Mouse (Mus musculus) left cerebral cortex, adult 8-10 months (tissue): ENCODE results near the gene Ankrd55. TPM values are rescaled to one million over a fixed set of nuclear protein-coding genes. Genes with fewer than 3 reads are reported as not detected.
"Not testable (repeated sequence)": the region's sequence is repeated elsewhere in the genome, so short reads cannot be mapped to it uniquely, and the experiment has no call there.

Experiments used
- DNase-seq, 2 experiments: peaks; one replicate each; pipeline ENCODE4 v3.0.0; 2022; ENCODE audit warnings: low spot score in 2 of 2
- total RNA-seq, 4 experiments: library from RNA; stranded (reverse); gene quantifications; 2 replicates each; pipeline ENCODE4 v1.2.4; 2022

The Ankrd55 gene
- total RNA-seq, 4 experiments from 2014 or later, result 3.9 to 5.8 (median 5.0) TPM

DNA sequence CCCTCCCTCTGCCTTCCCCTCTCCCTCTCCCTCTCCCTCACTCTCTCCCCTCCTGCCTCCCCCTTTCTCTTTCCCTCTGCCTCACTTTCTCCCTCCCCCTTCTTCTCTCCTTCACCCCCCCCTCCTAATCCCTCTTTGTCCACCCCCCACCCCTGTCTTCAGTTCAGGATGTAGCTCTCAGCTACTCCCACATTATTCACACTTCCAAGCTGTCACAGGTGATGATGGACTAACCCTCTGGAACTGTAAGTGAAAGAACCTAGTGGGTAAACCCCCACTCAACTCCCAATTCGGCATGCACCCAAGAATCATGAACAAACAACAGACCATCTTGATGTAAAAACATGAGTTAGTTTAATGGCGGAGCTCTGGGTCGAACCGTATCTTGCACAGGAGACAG lies 122.2 kb downstream of the Ankrd55 start:
- DNase-seq, result no peak

DNA sequence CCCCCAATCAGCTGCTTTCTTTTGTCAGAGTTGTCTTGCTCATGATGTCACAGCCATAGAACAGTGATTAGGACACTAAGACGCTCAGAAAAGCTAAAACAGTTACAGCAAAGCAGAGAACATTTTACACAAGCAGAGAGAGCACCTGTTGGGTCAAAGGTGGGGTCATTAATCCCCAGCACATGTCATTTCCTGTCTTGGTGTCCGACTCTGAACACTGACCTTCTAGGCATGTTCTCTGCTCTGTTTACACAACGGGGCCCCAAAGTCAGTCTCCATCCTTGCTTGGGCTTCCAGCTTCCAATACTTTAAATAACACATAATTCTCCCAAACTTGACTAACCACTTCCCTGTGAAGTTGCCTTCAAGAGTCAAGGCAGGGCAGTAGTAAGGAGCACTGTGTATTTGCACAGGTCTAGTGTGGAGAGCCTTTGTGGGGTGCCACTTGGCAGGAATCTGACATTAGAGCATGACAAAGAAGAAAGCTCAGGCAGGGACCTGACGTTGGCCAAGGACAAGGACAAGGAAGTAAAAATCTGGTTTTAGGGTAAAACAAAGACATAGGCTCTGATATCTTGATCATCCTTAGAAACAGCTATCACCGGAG lies 123.1 kb downstream of the Ankrd55 start:
- DNase-seq, result no peak

DNA sequence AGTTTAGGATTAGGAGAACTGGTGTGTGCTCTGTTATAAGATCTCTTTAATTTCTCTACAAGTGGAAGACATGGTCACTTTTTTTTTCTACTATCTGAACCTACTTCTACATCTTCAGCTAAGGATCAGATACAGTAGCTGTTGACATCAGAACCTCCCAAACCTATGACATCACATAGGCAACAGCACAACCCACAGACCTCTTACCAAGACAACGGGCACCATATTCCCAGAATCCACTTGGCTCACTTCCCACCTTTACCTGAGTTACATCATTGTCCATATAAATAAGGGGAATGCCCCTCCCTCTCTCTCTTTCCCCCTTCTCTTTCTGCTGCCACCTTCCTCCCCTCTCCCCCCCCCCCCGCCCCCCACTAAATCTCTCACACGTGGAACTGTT lies 124.0 kb downstream of the Ankrd55 start:
- no peak for DNase-seq

GRCm38 (mm10) chr13:112412824-112413223 lies 124.6 kb downstream of the Ankrd55 start:
- DNase-seq, result no peak

DNA sequence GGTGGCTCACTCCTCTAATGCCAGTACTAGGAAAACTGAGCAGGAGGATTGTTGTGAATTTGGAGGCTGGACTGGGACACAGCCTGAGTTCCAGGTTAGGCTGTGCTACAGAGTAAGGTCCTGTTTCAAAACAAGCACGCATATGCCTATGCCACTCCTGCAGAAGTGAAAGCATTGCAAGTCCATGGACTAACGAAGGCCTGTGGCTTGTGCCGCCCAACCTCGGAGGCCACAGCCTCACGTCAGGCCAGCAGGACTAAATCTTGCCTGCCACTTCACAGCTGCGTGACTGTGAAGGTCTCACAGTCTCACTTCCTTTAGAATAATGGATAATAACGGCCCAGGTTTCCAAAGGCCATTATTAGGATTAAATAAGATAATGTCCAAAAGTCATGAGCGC lies 125.4 kb downstream of the Ankrd55 start:
- DNase-seq, result no peak

- DNase-seq, result no peak
Measured at GRCm38 (mm10) chr13:112415896-112416295, 127.6 kb downstream of the Ankrd55 start.

DNA sequence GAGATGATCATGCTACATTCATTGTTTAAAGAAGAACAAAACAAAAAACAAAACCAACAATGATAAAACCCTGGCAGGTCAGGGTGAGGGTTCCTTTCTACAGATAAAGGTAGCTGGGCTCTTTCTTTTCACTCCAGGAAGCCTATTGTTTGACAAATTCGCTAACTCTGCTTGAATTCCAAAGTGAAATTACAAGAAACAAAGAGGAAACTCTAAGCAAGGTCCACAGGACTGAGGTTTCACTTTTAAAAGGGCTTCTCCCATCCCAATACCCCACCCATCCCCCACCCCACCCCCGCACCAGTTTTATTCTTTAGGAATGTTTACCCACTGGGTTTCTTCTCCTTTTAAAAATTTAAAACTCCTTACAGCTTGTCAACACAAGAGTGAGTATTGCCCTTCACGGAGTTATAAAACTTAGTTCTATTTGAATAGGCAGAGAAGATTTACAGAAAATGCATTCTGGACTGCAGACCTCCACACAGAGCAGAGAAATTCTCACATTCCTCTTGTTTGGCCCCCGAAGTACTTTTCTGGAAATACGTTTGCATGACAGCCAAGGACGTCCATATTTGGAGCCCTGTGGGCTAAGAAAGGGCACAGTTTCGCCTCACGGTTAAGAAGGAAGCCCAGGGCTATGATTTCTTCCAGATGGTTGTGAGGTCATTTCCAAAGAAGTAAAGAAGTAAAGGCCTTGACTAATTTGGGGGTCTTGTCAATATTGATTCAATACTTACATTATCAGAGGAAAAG lies 128.3 kb downstream of the Ankrd55 start:
- no peak for DNase-seq

- DNase-seq, result no peak
Measured at GRCm38 (mm10) chr13:112417163-112417523, 128.9 kb downstream of the Ankrd55 start.

DNA sequence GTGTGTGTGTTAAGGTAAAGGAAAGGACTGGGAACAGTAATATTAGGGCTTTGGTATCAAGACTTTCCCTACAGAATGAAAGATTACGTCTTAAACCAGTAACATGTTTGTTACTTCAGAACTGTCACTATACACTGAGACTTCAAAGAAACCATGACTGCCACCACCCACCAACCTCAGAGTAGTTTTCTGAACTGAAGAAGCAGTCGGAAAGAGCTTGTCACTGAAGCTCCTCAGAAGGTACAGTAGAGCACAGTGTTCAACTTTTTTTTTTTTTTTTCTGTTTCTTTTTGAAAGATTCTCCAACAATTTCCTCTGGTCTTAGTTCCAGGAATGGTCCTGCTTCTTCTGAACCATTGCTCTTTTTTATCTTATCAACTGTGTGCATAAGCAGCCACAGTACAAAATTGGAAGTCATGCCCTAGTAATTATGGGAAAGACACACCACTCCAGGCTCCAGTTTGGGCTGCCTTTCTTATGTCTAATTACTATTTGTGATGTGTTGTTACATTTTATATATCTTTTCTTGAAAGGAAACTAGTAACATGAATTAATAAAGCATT lies 129.7 kb downstream of the Ankrd55 start:
- DNase-seq, result no peak

DNA sequence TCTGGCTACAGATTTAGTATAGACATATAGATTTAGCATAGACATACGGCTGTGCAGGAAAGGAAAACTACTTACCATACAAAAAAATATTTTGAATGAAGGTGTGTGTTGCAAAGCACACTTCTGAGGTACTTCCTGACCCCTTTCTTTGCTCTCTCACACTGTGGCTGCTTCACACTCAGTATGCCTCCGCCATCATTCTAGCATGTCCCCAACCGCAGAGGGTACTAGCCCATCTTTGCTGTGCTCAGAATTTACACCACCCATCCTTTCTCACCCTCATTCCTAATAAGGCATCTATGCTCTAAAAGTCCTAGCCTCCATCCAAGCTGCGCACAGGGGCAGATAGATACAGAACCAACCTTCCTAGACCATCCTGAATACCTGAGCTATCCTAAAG lies 130.3 kb downstream of the Ankrd55 start:
- DNase-seq, result no peak

DNA sequence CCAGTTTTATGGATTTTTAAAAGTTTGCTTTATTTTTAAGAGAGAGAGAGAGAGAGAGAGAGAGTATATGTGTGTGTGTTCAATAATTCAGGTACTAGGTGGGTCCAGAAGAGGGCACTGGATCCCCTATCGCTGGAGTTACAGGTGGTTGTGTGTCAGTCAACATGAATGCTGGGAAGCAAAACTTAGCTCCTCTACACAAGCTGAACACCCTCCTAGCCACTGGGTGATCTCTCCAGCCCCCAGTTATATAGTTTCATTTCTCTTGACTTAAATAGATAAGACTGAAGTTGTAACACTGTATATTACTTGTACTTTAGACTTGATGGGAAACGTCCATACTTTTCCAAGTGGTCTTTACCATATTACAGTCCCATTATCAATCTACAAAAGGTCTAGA lies 136.0 kb downstream of the Ankrd55 start:
- DNase-seq, result no peak

- no peak for DNase-seq
Measured at GRCm38 (mm10) chr13:112424635-112425034, 136.4 kb downstream of the Ankrd55 start.

DNA sequence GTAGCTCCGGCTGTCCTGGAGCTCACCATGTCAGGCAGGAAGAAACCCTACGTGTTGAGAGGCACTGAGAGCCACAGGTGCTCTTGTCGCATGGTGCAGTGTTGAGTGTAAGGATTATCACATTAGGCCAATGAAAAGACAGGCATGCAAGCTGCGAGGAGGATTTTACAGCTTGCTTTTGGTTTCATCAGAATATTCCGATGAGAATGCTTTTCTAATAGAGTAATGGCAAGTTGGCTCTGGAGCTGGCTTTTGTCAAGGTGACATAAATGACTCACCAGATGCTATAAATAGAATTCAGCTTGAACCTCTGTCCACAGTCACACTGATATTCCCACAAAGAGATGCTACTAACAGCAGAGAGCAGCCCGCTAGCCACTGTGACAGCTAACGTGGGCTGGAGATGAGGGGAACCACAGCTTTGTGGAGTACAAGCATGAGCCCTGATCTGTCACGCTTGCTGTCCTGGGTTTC lies 137.0 kb downstream of the Ankrd55 start:
- no peak for DNase-seq

DNA sequence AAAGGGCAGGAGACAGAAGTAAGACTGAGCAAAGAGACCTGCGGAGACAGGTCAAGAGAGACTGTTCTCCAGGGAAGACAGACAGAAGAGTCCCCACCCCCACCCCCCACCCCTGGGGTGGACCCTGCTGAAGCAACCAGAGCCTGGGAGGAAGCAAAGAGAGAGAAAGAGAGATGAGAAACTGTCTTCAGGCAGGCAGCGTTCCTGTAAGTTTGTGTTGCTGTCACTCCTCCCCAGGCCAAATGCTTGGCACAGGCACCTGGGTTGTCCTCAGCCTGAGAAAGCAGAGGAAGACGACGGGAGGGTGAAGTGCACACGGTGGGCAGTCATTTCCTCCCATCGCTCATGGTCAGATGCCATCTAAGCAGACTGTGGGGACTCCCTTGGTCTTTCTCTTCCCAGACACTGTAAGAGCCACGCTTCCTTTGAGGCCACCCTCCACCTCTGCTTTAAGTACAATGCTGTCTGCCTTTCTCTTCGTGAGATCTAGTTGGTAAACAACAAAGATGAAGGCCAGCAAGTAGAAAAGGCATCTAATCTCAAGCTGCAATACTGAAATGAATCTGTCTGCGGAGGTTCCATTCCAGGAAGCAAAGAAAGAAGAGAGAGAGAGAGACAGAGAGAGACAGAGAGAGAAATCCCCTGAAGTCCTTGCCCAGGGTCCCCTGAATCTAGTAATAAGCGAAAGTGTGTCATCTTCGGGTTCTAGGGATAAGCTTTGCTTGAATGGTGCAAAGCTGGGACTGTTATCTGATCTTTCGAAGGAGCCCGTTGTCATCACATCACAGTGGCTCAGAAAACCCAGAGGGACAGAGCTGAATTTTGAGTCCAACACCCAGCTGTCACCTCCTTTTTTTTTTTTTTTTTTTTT lies 138.2 kb downstream of the Ankrd55 start:
- no peak for DNase-seq

- DNase-seq, result not testable (repeated sequence)
Measured at GRCm38 (mm10) chr13:112427136-112427470, 138.9 kb downstream of the Ankrd55 start.

DNA sequence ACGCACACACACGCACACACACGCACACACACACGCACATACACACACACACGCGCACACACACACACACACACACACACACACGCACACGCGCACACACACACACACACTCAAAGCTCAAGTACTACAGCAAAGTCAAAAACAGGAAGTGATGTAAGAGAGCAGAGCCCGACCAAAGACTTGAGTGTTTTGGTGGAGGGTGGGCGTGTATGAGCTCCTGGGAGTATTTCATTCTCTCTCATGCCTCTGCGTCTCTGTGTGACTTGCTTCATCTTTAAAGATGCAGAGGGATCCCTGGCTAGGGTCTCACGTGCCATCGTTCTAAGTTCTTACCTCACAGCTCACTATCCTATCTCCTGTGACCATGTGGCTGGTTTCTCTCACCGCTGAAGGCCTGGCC lies 139.3 kb downstream of the Ankrd55 start:
- DNase-seq, result no peak

DNA sequence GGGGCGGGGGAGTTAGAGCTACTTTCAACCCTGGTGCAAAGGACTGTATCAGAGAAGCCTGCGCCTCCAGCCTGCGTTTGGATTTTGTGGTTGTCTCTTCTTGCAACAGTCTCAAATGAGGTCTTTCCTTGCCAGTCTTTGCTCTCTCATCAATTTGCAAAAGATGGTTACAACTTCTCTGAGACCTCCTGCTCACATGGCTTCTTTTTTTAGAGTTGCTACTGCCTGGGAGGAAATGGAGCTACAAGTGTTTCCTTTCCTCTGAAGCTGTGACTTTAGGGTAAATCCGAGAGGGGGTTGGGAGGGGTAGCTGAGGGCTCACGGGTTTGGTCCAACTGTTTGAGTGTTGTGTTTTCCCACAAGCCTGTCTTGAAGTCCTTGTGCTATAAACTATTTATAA lies 145.0 kb downstream of the Ankrd55 start:
- DNase-seq, result no peak

Other genes starting within 250 kb of the Ankrd55 start
- gene Il6st, start 175.6 kb downstream of the Ankrd55 start, total RNA-seq, result 10 to 100 TPM; 86.9 to 95.9 (median 91.0) TPM